Mouse (Mus musculus): Measurements from ENCODE around the gene Zic5. TPM values are rescaled to one million over a fixed set of nuclear protein-coding genes. Genes with fewer than 3 reads are reported as not detected.
A peak's percentile ranks its signal among the peaks of the same experiment; 100 is the strongest.

Zic5 gene
- polyA plus RNA-seq, 1 experiment from 2014 or later, result 13.9 TPM

DNA sequence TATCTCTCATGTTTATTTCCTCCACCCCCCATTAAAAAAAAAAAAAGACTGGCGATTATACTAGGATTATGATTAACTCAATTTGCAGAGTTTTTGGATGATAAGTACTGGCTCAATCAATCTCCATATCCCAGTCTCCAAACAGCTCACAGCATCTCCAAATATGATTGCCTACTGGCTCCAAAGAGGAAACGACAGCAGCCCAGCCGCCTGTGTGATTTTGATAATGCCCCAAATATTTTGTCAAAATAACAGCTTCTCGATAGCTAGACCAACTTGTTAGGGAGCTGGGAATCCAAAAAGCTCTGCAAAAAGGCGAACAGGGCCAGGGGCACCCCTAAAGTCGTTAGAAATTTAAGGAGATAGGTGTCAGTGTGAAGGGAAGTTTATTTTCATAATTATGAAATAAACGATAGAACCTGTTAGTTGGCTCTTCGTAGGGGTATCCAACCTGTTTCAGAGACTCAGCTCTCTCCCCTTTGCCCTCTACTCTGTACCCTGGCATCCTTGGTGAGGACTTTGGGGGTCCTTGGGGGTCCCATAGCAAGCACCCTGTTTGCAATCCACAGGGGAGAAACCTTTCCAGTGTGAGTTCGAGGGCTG, 12.6 kb upstream of the Zic5 start:
- Histone ChIP-seq H3K9me3 (no peaks in the 10 kb centered on the region), H3K4me2 (peak overlapping the region; percentile 56), H3K27ac (peak overlapping the region; percentile 87), H3K4me1 (replicated peaks) (peaks cover 35% of the 10 kb centered on the region), H3K4me3 (peak overlapping the region; percentile 58), H3K27me3 (peaks cover 68% of the 10 kb centered on the region), H3K36me3 (no peaks in the 10 kb centered on the region; the same call in 1 of the 2 replicates), H3K9ac (peak overlapping the region; percentile 87)
- whole genome bisulfite sequencing, result 1% methylated on average over 9 of the region's 9 CpGs
- ATAC-seq (ENCODE audit: low FRiP score), result no peak

DNA sequence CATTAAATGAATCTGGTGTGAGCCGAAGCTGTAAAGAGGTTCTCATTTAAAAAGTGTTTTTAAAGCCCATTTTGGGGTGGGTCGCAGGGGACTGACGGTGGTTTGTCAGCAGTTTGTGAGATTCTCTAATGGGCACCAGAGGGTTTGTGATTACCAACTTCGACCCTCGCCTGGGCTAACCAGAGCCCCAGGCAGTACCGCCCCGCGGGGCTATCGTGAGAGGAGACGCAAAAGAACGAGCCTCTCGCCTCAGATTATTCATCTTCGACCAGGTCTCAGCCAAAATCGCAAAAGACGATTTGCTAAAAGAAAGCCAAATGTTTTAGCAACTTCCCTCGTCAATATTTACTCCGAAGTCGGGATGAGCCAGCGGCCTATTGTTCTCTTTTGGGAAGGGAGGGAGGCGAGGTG, 11.8 kb upstream of the Zic5 start:
- Histone ChIP-seq H3K4me3 (peak overlapping the region; percentile 58), H3K9me3 (no peaks in the 10 kb centered on the region), H3K4me1 (replicated peaks) (peaks cover 32% of the 10 kb centered on the region), H3K27ac (peak overlapping the region; percentile 96), H3K4me2 (peak overlapping the region; percentile 56), H3K27me3 (peaks cover 68% of the 10 kb centered on the region), H3K36me3 (no peaks in the 10 kb centered on the region; the same call in 1 of the 2 replicates), H3K9ac (peak overlapping the region; percentile 87)
- WGBS, result under 1% methylated on average over 20 of the region's 20 CpGs
- ATAC-seq (ENCODE audit: low FRiP score), result no peak

DNA sequence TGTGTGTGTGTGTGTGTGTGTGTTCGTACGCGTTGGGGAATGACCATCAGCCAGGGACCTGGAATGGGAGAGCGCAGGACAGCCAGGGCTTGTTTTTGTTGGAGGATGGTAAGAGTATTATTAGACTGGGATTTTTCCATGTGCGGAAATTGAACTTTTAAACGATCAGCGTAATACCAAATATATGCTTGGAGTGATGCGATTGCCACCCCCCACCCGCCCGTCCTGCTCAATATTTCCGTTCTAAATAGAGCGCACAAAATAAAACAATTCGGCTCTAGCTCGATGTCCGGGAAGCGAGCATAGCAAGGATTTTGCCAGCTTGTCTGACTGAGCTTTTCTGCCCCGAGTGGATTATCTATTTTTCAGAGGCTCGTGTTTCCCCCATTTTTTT, 11.3 kb upstream of the Zic5 start:
- under 1% methylated on average over 18 of the region's 18 CpGs for WGBS

DNA sequence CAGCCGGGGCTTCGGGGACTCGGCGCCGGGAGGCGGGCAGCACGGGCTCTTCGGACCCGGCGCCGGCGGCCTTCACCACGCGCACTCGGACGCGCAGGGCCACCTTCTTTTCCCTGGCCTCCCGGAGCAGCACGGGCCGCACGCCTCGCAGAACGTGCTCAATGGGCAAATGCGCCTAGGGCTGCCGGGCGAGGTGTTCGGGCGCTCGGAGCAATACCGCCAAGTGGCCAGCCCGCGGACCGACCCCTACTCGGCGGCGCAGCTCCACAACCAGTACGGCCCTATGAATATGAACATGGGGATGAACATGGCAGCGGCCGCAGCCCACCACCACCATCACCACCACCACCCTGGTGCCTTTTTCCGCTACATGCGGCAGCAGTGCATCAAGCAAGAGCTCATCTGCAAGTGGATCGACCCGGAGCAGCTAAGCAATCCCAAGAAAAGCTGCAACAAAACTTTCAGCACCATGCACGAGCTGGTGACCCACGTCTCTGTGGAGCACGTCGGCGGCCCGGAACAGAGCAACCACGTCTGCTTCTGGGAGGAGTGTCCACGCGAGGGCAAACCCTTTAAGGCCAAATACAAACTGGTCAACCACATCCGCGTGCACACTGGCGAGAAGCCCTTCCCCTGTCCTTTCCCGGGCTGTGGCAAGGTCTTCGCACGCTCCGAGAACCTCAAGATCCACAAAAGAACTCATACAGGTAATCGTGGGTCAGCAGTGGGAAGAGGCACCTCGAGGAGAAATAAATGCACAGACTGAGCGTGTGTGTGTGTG, 10.8 kb upstream of the Zic5 start:
- Histone ChIP-seq H3K9me3 (no peaks in the 10 kb centered on the region), H3K4me2 (peak overlapping the region; percentile 56), H3K4me3 (peak overlapping the region; percentile 58), H3K9ac (peak overlapping the region; percentile 87), H3K36me3 (no peaks in the 10 kb centered on the region; the same call in 1 of the 2 replicates), H3K27me3 (peaks cover 66% of the 10 kb centered on the region), H3K4me1 (replicated peaks) (peaks cover 31% of the 10 kb centered on the region), H3K27ac (peak overlapping the region; percentile 96)
- no peak for ATAC-seq (ENCODE audit: low FRiP score)
- under 1% methylated on average over 62 of the region's 62 CpGs for WGBS

More for the DNA sequence above, 11.3 kb upstream of the Zic5 start:
- Histone ChIP-seq H3K27me3 (peaks cover 66% of the 10 kb centered on the region), H3K9me3 (no peaks in the 10 kb centered on the region), H3K4me1 (replicated peaks) (peaks cover 32% of the 10 kb centered on the region), H3K4me2 (peak overlapping the region; percentile 56), H3K27ac (peak overlapping the region; percentile 96), H3K4me3 (peak overlapping the region; percentile 58), H3K9ac (peak overlapping the region; percentile 87), H3K36me3 (no peaks in the 10 kb centered on the region; the same call in 1 of the 2 replicates)
- no peak for ATAC-seq (ENCODE audit: low FRiP score)

DNA sequence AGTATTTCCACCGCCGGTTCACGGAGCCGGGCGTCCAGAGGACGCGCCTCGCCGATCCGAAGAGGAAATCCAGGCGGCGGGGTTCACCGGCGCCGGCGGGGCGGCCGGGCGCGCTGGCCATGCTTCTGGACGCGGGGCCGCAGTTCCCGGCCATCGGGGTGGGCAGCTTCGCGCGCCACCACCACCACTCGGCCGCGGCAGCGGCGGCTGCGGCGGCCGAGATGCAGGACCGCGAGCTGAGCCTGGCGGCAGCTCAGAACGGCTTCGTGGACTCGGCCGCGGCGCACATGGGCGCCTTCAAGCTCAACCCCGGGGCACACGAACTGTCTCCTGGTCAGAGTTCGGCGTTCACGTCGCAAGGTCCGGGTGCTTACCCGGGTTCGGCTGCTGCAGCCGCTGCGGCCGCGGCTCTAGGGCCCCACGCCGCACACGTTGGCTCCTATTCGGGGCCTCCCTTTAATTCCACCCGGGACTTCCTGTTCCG, 10.1 kb upstream of the Zic5 start:
- WGBS, result under 1% methylated on average over 57 of the region's 65 CpGs
- H3K4me2 ChIP-seq, result peak overlapping the region; percentile 56
- H3K4me3 ChIP-seq, result peak overlapping the region; percentile 58
- peak overlapping the region; percentile 87 for H3K9ac ChIP-seq
- H3K27me3 ChIP-seq, result peaks cover 66% of the 10 kb centered on the region
- ATAC-seq (ENCODE audit: low FRiP score), result peak; percentile 2; the same call in 1 of the 2 replicates
- no peaks in the 10 kb centered on the region; the same call in 1 of the 2 replicates for H3K36me3 ChIP-seq
- H3K27ac ChIP-seq, result peak overlapping the region; percentile 96
- no peaks in the 10 kb centered on the region for H3K9me3 ChIP-seq
- H3K4me1 ChIP-seq (replicated peaks), result peaks cover 29% of the 10 kb centered on the region

DNA sequence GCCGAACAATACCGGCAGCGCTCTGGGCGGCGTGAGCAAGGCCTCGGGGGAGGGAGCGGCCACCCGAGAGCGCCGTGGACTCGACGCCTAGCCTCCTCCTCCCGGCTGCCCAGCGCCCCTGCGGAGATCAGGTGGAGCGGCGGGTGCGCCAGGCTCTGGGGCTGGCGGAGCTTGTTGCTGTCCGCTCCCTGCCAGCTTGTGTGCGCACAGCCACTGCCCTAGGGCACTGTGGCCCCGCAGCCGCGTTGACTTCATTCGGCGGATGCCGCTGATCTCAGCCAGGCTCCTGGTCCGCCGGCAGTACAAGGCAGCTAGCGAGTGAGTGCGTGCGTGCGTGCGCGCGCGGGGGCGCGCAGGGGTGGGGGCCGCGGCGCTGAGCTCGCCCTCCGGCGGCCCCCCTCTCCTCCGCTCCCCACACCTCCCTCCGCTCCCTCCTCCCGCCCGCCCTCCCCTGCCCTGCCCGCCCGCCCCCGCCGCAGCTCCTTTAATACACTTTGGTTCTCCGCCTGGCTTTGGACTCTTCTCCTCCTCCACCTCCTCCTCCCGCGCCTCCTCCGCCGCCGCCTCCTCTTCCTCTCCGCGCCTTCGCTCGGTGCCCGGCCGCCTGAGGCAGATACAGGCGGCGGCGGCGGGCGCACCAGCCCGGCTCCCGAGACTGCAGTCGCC, 9.5 kb upstream of the Zic5 start, which contains the start of gene Zic2:
Zic2 (plus strand) TSS at position 545 of the 666 bp plus-strand sequence.
- H3K27me3 ChIP-seq, result peaks cover 67% of the 10 kb centered on the region
- H3K4me3 ChIP-seq, result peak within 1 kb of the TSS; percentile 58
- H3K4me2 ChIP-seq, result peak within 1 kb of the TSS; percentile 56
- H3K36me3 ChIP-seq, result no peaks in the 10 kb centered on the region; the same call in 1 of the 2 replicates
- peak within 1 kb of the TSS; percentile 96 for H3K27ac ChIP-seq
- H3K4me1 ChIP-seq (replicated peaks), result peaks cover 29% of the 10 kb centered on the region
- H3K9ac ChIP-seq, result peak within 1 kb of the TSS; percentile 87
- H3K9me3 ChIP-seq, result no peaks in the 10 kb centered on the region
- WGBS, result under 1% methylated on average over 54 of the region's 73 CpGs
- ATAC-seq (ENCODE audit: low FRiP score), result peak; percentile 73

DNA sequence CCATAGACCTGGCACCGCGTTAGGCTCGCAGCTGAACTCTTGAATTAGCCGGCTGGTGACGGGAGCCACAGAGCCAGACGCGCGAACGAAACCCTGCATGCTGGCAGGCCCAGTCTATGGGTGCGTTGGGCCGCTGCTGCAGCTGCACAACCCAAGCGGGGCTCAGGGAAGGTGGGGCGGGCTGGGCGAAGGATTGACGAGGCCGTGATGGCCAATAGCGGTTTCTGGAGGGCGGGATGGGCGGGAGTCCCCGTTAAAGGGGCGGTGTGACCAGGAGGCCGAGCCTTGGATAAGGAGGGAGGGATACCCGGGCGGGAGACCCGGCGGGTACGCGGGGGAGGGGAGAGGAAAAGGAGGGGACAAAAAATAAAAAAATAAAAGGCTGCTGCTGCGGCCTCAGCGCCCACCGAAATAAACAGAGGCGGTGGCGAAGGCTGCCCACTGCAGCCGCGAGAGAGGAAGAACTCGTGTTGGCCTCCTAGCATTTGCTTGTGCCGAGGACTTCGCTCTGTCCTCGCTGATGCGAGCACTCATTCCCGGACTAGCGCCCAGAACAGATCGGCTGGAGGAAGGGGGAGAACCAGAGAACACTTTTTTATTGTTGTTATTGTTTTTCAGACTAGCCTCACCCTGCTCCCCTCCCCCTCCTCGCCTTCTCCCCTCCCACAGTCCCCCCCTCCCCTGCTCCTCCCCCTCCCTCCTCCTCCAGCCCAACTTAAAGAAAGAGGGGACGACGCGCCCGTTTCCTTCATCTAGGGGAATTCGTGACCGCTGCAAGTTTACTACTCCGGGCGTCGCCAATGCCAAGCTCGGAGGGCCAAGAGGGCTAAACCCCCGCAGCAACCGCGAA, 8.8 kb upstream of the Zic5 start:
- ATAC-seq (ENCODE audit: low FRiP score), result peak; percentile 85
- H3K27me3 ChIP-seq, result peaks cover 72% of the 10 kb centered on the region
- under 1% methylated on average over 57 of the region's 57 CpGs for WGBS
- no peaks in the 10 kb centered on the region for H3K9me3 ChIP-seq
- H3K36me3 ChIP-seq, result no peaks in the 10 kb centered on the region; the same call in 1 of the 2 replicates
- peak overlapping the region; percentile 56 for H3K4me2 ChIP-seq
- H3K27ac ChIP-seq, result peak overlapping the region; percentile 96
- H3K4me3 ChIP-seq, result peak overlapping the region; percentile 58
- H3K4me1 ChIP-seq (replicated peaks), result peaks cover 29% of the 10 kb centered on the region
- peak overlapping the region; percentile 87 for H3K9ac ChIP-seq

DNA sequence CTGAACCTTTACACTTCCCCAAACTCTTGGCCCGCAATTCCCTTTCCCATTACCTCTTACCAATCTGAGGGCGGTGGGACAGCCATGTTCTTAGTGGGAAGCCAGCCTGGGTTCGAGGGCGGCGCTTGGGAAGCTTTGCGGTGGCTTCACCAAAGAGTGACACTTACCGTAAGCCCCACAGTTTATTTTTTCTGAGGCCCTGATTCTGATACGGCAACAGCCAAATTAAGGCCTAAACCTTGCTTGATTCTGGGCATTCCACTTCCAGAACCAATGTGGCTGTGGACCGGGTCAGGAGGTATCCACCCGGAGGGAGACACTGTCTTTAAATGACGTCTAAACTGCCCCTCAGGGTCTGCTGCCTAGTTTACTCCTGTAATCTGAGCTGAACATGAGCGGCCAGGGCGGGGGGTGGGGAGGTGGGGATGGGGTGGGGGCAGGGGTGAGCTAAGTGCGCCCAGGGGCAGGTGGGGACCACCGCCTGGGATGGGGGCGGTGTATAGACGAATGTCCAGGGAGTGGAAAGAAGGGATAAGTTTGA, 7.8 kb upstream of the Zic5 start:
- ATAC-seq (ENCODE audit: low FRiP score), result no peak
- H3K4me2 ChIP-seq, result peak overlapping the region; percentile 56
- H3K36me3 ChIP-seq, result no peaks in the 10 kb centered on the region; the same call in 1 of the 2 replicates
- no peaks in the 10 kb centered on the region for H3K9me3 ChIP-seq
- H3K4me1 ChIP-seq (replicated peaks), result peaks cover 23% of the 10 kb centered on the region
- WGBS, result 2% methylated on average over 17 of the region's 17 CpGs
- peak overlapping the region; percentile 65 for H3K9ac ChIP-seq
- H3K27me3 ChIP-seq, result peaks cover 74% of the 10 kb centered on the region
- peak overlapping the region; percentile 96 for H3K27ac ChIP-seq
- H3K4me3 ChIP-seq, result peak overlapping the region; percentile 58

DNA sequence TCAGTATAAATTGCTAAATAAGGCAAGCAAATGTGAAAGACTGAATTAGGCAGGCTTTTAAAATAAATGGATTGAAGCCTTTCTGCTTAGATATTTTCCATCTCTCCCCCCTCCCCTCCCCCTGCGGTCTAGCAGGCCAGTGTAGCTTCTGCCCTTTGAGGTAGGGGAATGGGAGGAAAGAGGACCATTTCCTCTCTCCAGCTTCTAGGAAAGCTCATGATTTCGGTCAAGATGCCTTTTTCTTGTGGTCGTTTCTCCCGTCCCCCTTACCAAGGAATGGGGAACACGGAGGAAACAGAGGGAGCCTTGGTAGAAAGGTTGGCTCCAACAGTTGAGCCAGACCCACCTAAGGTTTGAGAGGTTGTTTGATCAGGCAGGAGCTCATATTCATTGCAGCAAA, 7.2 kb upstream of the Zic5 start:
- peak overlapping the region; percentile 96 for H3K27ac ChIP-seq
- peak overlapping the region; percentile 65 for H3K9ac ChIP-seq
- H3K4me2 ChIP-seq, result peak overlapping the region; percentile 56
- WGBS, result 5% methylated on average over 5 of the region's 5 CpGs
- H3K4me1 ChIP-seq (replicated peaks), result peaks cover 23% of the 10 kb centered on the region
- no peaks in the 10 kb centered on the region for H3K9me3 ChIP-seq
- no peaks in the 10 kb centered on the region; the same call in 1 of the 2 replicates for H3K36me3 ChIP-seq
- peak overlapping the region; percentile 58 for H3K4me3 ChIP-seq
- no peak for ATAC-seq (ENCODE audit: low FRiP score)
- H3K27me3 ChIP-seq, result peaks cover 79% of the 10 kb centered on the region

DNA sequence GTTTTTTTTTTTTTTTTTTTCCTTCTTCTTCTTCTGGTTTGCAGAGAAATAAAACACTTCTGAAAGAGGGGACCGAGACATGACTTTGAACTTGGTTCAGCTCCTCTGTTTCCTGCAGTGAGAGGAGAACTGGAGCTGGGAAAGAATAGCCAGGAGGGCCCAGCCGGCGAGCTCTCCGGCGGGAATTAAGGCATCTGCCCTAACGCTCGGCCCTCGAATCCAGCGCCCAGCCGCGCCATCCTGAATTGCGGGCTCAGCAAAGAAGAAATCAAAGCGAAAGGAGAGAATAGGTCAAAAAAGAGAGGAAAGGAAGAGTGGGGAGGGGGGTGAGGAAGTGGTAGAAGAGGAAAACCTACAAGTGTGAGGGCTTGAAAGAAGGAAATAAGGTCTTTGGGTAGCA, 6.7 kb upstream of the Zic5 start:
- H3K4me1 ChIP-seq (replicated peaks), result peaks cover 23% of the 10 kb centered on the region
- 2% methylated on average over 13 of the region's 13 CpGs for WGBS
- H3K9ac ChIP-seq, result peak overlapping the region; percentile 65
- peaks cover 84% of the 10 kb centered on the region for H3K27me3 ChIP-seq
- H3K27ac ChIP-seq, result peak overlapping the region; percentile 96
- peak overlapping the region; percentile 56 for H3K4me2 ChIP-seq
- H3K36me3 ChIP-seq, result no peaks in the 10 kb centered on the region; the same call in 1 of the 2 replicates
- ATAC-seq (ENCODE audit: low FRiP score), result no peak
- H3K9me3 ChIP-seq, result no peaks in the 10 kb centered on the region
- H3K4me3 ChIP-seq, result peak overlapping the region; percentile 58
